Mouse (Mus musculus) heart, embryonic 16.5 days (tissue): ENCODE data around the gene Ccn1. TPM values are rescaled to one million over a fixed set of nuclear protein-coding genes. Genes with fewer than 3 reads are reported as not detected.

ENCODE experiments used
- ATAC-seq: fragments of 200-750 bp; cut with Nextera tagmentation; replicated peaks from 2 replicates; pipeline ENCODE4 v1.8.0; 2017; ENCODE audit warnings: moderate number of reproducible peaks; ENCODE audit not compliant: insufficient read depth, low FRiP score; ENCODE audit errors: extremely low read depth
- H3K27ac ChIP-seq: fragments of 300-500 bp; sonication (generic); 2 replicates; pipeline ENCODE4 v1.5.1; 2014; ENCODE audit warnings: mild to moderate bottlenecking, low read length, control low read depth, moderate library complexity
- H3K27me3 ChIP-seq: fragments of 300-500 bp; sonication (generic); 2 replicates; pipeline ENCODE4 v1.6.1; 2014; ENCODE audit warnings: low read length, mixed read lengths; ENCODE audit not compliant: control insufficient read depth, insufficient read depth
- H3K36me3 ChIP-seq: fragments of 300-500 bp; sonication (generic); 2 replicates; pipeline ENCODE4 v1.6.1; 2014; ENCODE audit not compliant: control insufficient read depth, insufficient read depth
- H3K4me1 ChIP-seq: fragments of 300-500 bp; sonication (generic); 2 replicates; pipeline ENCODE4 v1.6.1; 2014; ENCODE audit warnings: low read length, mixed read lengths; ENCODE audit not compliant: control insufficient read depth, insufficient read depth
- H3K4me2 ChIP-seq: fragments of 300-500 bp; sonication (generic); 2 replicates; pipeline ENCODE4 v1.6.1; 2014; ENCODE audit warnings: low read depth, mild to moderate bottlenecking, control low read depth, low read length
- H3K4me3 ChIP-seq: fragments of 300-500 bp; sonication (generic); 2 replicates; pipeline ENCODE4 v1.5.1; 2014; ENCODE audit warnings: mild to moderate bottlenecking, control low read depth, low read length
- H3K9ac ChIP-seq: fragments of 300-500 bp; sonication (generic); 2 replicates; pipeline ENCODE4 v1.6.1; 2014; ENCODE audit warnings: low read length, control low read depth
- H3K9me3 ChIP-seq: fragments of 300-500 bp; sonication (generic); replicated peaks from 2 replicates; pipeline ENCODE4 v1.6.1; 2016; ENCODE audit warnings: low read length; ENCODE audit not compliant: control insufficient read depth
- WGBS: fragments of 180-500 bp; shearing (Covaris S2); extraction: QIAGEN DNeasy Blood & Tissue Kit; methylation state at CpG from one replicate; pipeline ENCODE4 v1.1.7; 2014; 5-methylcytosine and 5-hydroxymethylcytosine counted together
- polyA plus RNA-seq: library from polyadenylated mRNA; unstranded; fragments of >200 nt; fragmentation: Nextera tagmentation; extraction: Ambion mirVana; gene quantifications from 2 replicates; pipeline ENCODE4 v1.2.1, GENCODE M21; 2015

Gene Ccn1
- polyA plus RNA-seq, 1 experiment from 2014 or later, result 55.4 TPM

- Histone ChIP-seq H3K9ac (peak overlapping the region; percentile 95), H3K27ac (peak overlapping the region; percentile 98), H3K27me3 (no peaks in the 10 kb centered on the region), H3K4me1 (peaks cover 50% of the 10 kb centered on the region), H3K36me3 (peaks cover 8% of the 10 kb centered on the region; the same call in 1 of the 2 replicates), H3K4me2 (peak overlapping the region; percentile 93), H3K4me3 (peak overlapping the region; percentile 85), H3K9me3 (no peaks in the 10 kb centered on the region)
- 8% methylated on average over 20 of the region's 20 CpGs for WGBS
- 0 out of 2 replicates have a peak, but pooled peaks have one; percentile 6 for ATAC-seq
Measured at GRCm38 (mm10) chr3:145652322-145653131, 2.7 kb upstream of the Ccn1 start.

DNA sequence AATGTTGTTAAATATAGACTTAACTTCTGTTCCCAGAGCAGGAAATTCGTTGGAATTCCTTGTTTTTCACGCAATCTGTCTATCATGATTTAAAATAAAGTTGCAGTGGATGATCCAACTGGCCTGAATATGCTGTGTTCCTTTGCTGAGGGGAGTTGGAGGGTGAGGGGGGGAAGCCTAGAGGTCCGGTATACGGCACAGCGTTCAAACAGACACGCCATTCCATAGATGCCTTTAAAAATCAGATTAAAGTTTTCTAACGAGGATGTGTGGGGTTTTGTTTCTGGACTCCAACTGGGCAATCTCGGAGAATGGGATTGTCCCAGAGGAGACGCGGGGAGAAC, 2.2 kb upstream of the Ccn1 start:
- Histone ChIP-seq H3K4me3 (peak overlapping the region; percentile 85), H3K9me3 (no peaks in the 10 kb centered on the region), H3K4me2 (peak overlapping the region; percentile 93), H3K9ac (peak overlapping the region; percentile 95), H3K36me3 (peaks cover 13% of the 10 kb centered on the region; the same call in 1 of the 2 replicates), H3K4me1 (peaks cover 51% of the 10 kb centered on the region), H3K27ac (peak overlapping the region; percentile 98), H3K27me3 (no peaks in the 10 kb centered on the region)
- no peak for ATAC-seq
- 9% methylated on average over 10 of the region's 10 CpGs for WGBS

DNA sequence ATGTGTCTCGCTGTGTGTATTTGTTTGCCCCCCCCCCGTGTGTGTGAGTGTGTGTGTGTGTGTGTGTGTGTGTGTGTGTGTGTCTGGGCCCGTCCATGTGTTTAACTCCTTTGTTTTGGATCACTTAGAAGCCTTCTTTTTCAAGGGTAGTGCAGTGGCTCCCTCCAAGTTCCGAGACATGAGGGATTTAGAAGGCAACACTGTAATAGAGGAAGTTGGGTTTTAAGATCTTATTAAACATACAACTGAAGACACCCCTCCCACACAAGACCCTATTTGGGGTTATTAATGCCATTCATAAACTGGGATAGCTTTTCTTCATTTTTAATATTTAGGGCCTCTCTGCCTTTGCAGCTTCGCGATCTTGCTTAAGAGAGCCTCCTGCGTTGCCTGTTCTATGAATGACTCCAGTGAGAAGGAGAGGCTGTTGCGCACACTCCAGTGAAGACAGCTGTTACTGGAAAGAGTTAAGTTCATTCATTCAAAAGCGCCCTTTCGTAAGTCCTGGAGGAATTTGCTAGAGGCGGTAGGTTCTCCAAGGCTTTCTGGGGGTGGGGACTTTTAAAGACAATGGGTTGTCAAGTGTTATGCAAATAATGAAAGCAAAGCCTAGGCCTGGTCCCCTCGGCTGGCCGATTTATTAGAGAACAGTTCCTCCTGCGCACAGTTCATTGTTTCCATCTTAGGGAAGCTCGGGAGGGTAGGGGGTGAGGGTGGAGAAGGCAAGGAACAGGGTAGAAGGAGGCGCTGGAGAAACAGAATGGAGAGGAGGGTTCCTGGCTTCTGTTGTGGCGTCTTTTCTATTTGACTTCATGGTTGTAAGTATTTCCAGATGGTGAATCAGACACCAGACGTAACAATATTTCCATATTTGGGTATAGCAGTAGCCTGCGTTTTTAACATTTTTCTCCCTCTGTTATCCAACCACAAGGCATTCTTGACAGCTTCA, 1.5 kb upstream of the Ccn1 start:
- peak overlapping the region; percentile 85 for H3K4me3 ChIP-seq
- H3K9ac ChIP-seq, result peak overlapping the region; percentile 95
- H3K36me3 ChIP-seq, result peaks cover 17% of the 10 kb centered on the region; the same call in 1 of the 2 replicates
- H3K4me1 ChIP-seq, result peaks cover 52% of the 10 kb centered on the region
- 10% methylated on average over 19 of the region's 19 CpGs for WGBS
- no peak for ATAC-seq
- peak overlapping the region; percentile 93 for H3K4me2 ChIP-seq
- no peaks in the 10 kb centered on the region for H3K9me3 ChIP-seq
- no peaks in the 10 kb centered on the region for H3K27me3 ChIP-seq
- peak overlapping the region; percentile 98 for H3K27ac ChIP-seq

DNA sequence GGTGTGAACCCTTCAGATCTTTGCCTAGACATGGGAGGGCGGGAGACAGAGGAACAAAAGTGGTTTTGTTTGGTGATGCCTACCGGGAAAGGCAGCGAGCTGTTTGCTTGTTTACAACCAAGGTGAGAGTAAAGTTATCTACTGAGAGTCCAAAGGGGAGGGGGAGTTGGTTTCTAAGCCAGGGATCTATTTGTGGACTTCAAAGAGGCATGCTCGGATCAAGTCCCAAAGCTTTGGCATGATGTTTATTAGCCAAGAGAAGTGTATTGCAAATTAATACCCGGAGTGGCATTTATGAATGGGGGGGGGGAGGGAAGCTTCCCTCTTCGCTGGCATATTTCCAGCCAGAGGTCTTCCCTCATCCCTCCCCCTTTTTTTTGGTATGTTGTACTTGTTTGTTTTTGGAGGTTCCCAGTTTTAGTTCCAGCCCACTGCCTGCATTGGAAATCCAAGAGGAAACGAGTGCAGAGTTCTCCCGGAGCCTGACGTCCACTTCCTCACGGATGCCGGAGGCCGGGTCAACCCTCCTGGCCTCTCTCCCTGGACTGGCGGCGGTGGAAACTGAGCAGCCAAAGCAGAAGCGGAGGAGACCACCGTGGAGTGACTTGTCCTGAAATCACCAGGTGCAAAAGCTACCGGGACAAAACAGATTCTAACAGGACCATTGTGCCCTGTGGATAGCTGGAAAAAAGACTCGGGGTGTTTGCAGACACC, 674 bp upstream of the Ccn1 start:
- Histone ChIP-seq H3K4me1 (peaks cover 52% of the 10 kb centered on the region), H3K27ac (peak overlapping the region; percentile 98), H3K4me3 (peak overlapping the region; percentile 85), H3K36me3 (peaks cover 14% of the 10 kb centered on the region; the same call in 1 of the 2 replicates), H3K9ac (peak overlapping the region; percentile 95), H3K27me3 (no peaks in the 10 kb centered on the region), H3K9me3 (no peaks in the 10 kb centered on the region), H3K4me2 (peak overlapping the region; percentile 93)
- no peak for ATAC-seq
- under 1% methylated on average over 18 of the region's 18 CpGs for WGBS

DNA sequence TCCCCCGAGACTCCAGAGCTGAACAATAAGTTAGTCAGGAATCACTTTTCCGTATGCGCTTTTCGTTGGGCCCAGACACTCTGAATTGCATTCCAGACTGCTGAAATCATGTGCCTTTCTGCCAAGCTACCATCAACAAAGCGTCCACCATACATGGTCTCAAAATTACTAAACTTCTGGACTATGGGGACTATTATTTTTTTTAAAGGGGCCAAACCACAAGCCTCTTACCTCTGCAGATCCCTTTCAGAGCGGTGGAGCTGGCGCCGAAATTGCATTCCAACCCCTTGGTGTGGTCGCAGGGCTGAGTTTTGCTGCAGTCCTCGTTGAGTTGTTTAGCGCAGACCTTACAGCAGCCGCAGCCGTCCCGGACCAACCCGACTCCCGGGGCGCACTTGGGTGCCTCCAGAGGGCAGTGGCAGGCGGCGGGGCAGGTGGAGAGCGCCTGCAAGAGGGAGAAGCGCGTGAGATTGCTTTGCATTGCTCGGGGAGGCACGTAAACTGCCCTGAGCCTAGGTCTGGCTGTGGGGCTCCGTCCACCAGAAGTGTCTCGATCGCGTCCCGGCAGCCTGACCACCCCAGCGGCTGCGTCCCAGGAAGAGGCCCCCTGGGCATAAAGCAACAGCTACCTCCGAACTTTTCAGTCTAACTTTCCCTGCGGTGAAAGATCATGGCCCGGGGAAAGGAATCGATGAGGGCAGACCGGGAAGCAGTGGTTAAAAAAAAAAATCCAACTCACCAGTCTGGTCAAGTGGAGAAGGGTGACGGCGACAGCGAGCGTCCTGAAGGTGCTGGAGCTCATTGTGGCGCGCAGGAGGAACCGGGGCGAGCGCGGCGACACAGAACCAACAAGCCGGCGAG, 560 bp downstream of the Ccn1 start:
- Histone ChIP-seq H3K36me3 (peaks cover 14% of the 10 kb centered on the region; the same call in 1 of the 2 replicates), H3K9me3 (no peaks in the 10 kb centered on the region), H3K4me3 (peak overlapping the region; percentile 85), H3K9ac (peak overlapping the region; percentile 95), H3K4me2 (peak overlapping the region; percentile 93), H3K27me3 (no peaks in the 10 kb centered on the region), H3K4me1 (peaks cover 49% of the 10 kb centered on the region), H3K27ac (peak overlapping the region; percentile 98)
- under 1% methylated on average over 48 of the region's 49 CpGs for WGBS
- peak; percentile 14; the same call in 1 of the 2 replicates for ATAC-seq

DNA sequence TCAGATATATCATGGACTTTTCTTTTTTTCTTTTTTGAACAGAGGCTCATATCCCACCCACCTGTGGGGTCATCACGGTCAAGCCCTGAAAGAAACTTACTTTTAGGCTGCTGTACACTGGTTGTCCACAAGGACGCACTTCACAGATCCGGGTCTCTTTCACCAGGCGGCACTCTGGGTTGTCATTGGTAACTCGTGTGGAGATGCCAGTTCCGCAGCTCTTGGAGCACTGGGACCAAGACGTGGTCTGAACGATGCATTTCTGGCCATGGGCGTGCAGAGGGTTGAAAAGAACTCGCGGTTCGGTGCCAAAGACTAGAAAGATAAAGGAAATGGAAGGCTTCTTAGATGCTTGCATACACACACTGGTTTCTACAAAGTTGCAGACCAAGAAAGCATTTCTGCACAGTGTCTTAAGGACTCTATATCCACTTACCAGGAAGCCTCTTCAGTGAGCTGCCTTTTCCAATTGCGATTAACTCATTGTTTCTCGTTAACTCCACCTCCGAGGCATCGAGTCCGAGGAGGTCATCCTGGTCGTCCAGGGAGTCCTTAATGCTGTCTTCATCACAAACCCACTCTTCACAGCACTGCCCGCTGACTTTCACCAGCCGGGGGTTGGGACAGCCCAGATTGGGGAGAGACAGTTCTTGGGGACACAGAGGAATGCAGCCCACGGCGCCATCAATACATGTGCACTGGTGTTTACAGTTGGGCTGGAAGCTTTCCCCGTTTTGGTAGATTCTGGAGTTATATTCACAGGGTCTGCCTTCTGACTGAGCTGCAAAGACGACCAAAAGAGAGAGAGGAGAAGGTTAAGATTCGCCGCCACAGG, 1.5 kb downstream of the Ccn1 start:
- no peak for ATAC-seq
- 12% methylated on average over 26 of the region's 26 CpGs for WGBS
- H3K36me3 ChIP-seq, result peaks cover 14% of the 10 kb centered on the region; the same call in 1 of the 2 replicates
- no peaks in the 10 kb centered on the region for H3K27me3 ChIP-seq
- H3K9ac ChIP-seq, result peak overlapping the region; percentile 95
- H3K4me1 ChIP-seq, result peaks cover 45% of the 10 kb centered on the region
- peak overlapping the region; percentile 85 for H3K4me3 ChIP-seq
- H3K9me3 ChIP-seq, result no peaks in the 10 kb centered on the region
- H3K4me2 ChIP-seq, result peak overlapping the region; percentile 93
- peak overlapping the region; percentile 98 for H3K27ac ChIP-seq

DNA sequence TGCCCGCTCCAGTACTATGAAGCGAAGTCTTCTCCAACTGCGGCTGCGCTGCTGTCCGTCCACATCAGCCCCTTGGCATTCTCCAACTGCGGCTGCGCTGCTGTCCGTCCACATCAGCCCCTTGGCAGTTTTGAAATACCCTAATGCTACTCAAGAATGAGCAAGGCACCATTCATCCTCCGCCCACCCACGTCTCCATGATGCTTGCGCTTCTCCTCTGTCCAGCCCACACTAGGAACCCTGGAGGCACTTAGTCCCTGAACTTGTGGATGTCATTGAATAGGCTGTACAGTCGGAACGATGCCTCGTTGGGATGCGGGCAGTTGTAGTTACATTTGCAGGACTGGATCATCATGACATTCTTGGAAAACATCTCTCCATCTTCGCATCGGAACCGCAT, 2.4 kb downstream of the Ccn1 start:
- peak overlapping the region; percentile 12; the same call in 1 of the 2 replicates for H3K9ac ChIP-seq
- H3K9me3 ChIP-seq, result no peaks in the 10 kb centered on the region
- ATAC-seq, result no peak
- no peak overlapping the region for H3K27ac ChIP-seq
- H3K4me2 ChIP-seq, result peak overlapping the region; percentile 93
- no peaks in the 10 kb centered on the region for H3K27me3 ChIP-seq
- H3K36me3 ChIP-seq, result peaks cover 14% of the 10 kb centered on the region; the same call in 1 of the 2 replicates
- WGBS, result 86% methylated on average over 18 of the region's 18 CpGs
- peaks cover 39% of the 10 kb centered on the region for H3K4me1 ChIP-seq
- peak overlapping the region; percentile 85 for H3K4me3 ChIP-seq
